Mouse (Mus musculus) kidney, adult 2 months (tissue): Measurements from ENCODE around the gene Dupd1. TPM values are rescaled to one million over a fixed set of nuclear protein-coding genes. Genes with fewer than 3 reads are reported as not detected.

Experiments used
- DNase-seq: peaks from one replicate; pipeline ENCODE4 v3.0.0; 2021
- H3K27ac ChIP-seq: fragments of 200-500 bp; 2 replicates; pipeline ENCODE4 v1.5.1; 2012; ENCODE audit warnings: low read depth, low read length, control low read depth, inconsistent platforms; ENCODE audit not compliant: insufficient read depth
- H3K27me3 ChIP-seq: fragments of 200-500 bp; replicated peaks from 2 replicates; pipeline ENCODE4 v1.6.1; 2012; ENCODE audit warnings: mild to moderate bottlenecking, moderate library complexity, low read length, inconsistent platforms; ENCODE audit not compliant: control insufficient read depth, insufficient read depth
- H3K36me3 ChIP-seq: fragments of 200-500 bp; 2 replicates; pipeline ENCODE4 v1.6.1; 2012; ENCODE audit warnings: mild to moderate bottlenecking, moderate library complexity, low read length, inconsistent platforms; ENCODE audit not compliant: control insufficient read depth, insufficient read depth
- H3K4me1 ChIP-seq: fragments of 200-500 bp; 2 replicates; pipeline ENCODE4 v1.6.1; 2011; ENCODE audit warnings: low read length; ENCODE audit not compliant: control insufficient read depth, insufficient read depth
- H3K4me3 ChIP-seq: fragments of 200-500 bp; 2 replicates; pipeline ENCODE4 v1.5.1; 2011; ENCODE audit warnings: mild to moderate bottlenecking, low read depth, low read length, control low read depth; ENCODE audit not compliant: insufficient read depth
- CTCF ChIP-seq: fragments of 200-500 bp; conservative IDR thresholded peaks from 2 replicates; pipeline ENCODE4 v1.5.1; 2011; ENCODE audit warnings: low read depth, mild to moderate bottlenecking, control low read depth, low read length, moderate library complexity, mixed read lengths; ENCODE audit not compliant: insufficient read depth, insufficient read length
- POLR2A ChIP-seq: fragments of 200-500 bp; IDR thresholded peaks from one replicate; pipeline ENCODE4 v1.6.1; 2011; ENCODE audit warnings: low read depth, low read length, control low read depth
- WGBS: fragments of 180-500 bp; shearing (Covaris S2); methylation state at CpG from one replicate; pipeline ENCODE4 v1.1.7; 2018; 5-methylcytosine and 5-hydroxymethylcytosine counted together
- polyA plus RNA-seq: library from polyadenylated mRNA; depleted of rRNA; stranded (reverse); fragments of >200 nt; gene quantifications from 2 replicates; pipeline ENCODE4 v1.2.3, GENCODE M21; 2012

Dupd1 gene
- polyA plus RNA-seq, 1 experiment, result 0.52 TPM

GRCm38 (mm10) chr14:21686376-21687279 is 27.7 kb downstream of the Dupd1 start:
- Histone ChIP-seq H3K4me1 (no peaks in the 10 kb centered on the region; the same call in 1 of the 2 replicates), H3K27ac (no peak overlapping the region), H3K36me3 (no peaks in the 10 kb centered on the region), H3K27me3 (no peaks in the 10 kb centered on the region), H3K4me3 (no peak overlapping the region)
- TF ChIP-seq CTCF (no peak), POLR2A (no peak)
- no peak for DNase-seq
- 23% methylated on average over 49 of the region's 49 CpGs for WGBS

GRCm38 (mm10) chr14:21685411-21686146 is 28.8 kb downstream of the Dupd1 start:
- WGBS, result 93% methylated on average over 10 of the region's 10 CpGs
- Histone ChIP-seq H3K36me3 (no peaks in the 10 kb centered on the region), H3K4me3 (no peak overlapping the region), H3K4me1 (no peaks in the 10 kb centered on the region; the same call in 1 of the 2 replicates), H3K27me3 (no peaks in the 10 kb centered on the region), H3K27ac (no peak overlapping the region)
- no peak for DNase-seq
- TF ChIP-seq POLR2A (no peak), CTCF (no peak)

- DNase-seq, result no peak
- no peaks in the 10 kb centered on the region for H3K36me3 ChIP-seq
- TF ChIP-seq CTCF, result no peak
- no peak for TF ChIP-seq POLR2A
- H3K27ac ChIP-seq, result no peak overlapping the region
- H3K4me1 ChIP-seq, result no peaks in the 10 kb centered on the region; the same call in 1 of the 2 replicates
- no peaks in the 10 kb centered on the region for H3K27me3 ChIP-seq
- 92% methylated on average over 4 of the region's 4 CpGs for WGBS
- H3K4me3 ChIP-seq, result no peak overlapping the region
Observed at GRCm38 (mm10) chr14:21683834-21684233, 30.5 kb downstream of the Dupd1 start.

- DNase-seq, result peak; percentile 86
- no peaks in the 10 kb centered on the region for H3K27me3 ChIP-seq
- no peaks in the 10 kb centered on the region; the same call in 1 of the 2 replicates for H3K4me1 ChIP-seq
- no peak overlapping the region for H3K27ac ChIP-seq
- no peaks in the 10 kb centered on the region for H3K36me3 ChIP-seq
- WGBS, result 8% methylated on average over 9 of the region's 9 CpGs
- H3K4me3 ChIP-seq, result no peak overlapping the region
- TF ChIP-seq POLR2A, result no peak
- TF ChIP-seq CTCF, result no peak
Observed at GRCm38 (mm10) chr14:21682681-21683129, 31.7 kb downstream of the Dupd1 start.

GRCm38 (mm10) chr14:21679631-21680201 is 34.7 kb downstream of the Dupd1 start:
- H3K36me3 ChIP-seq, result no peaks in the 10 kb centered on the region
- no peak overlapping the region for H3K27ac ChIP-seq
- WGBS, result 53% methylated on average over 8 of the region's 8 CpGs
- TF ChIP-seq CTCF (no peak), POLR2A (no peak)
- no peak for DNase-seq
- H3K4me1 ChIP-seq, result no peaks in the 10 kb centered on the region; the same call in 1 of the 2 replicates
- no peaks in the 10 kb centered on the region for H3K27me3 ChIP-seq
- H3K4me3 ChIP-seq, result no peak overlapping the region

GRCm38 (mm10) chr14:21678509-21679285 is 35.7 kb downstream of the Dupd1 start:
- peak; percentile 59 for DNase-seq
- Histone ChIP-seq H3K27me3 (no peaks in the 10 kb centered on the region), H3K36me3 (no peaks in the 10 kb centered on the region), H3K27ac (no peak overlapping the region), H3K4me3 (no peak overlapping the region), H3K4me1 (no peaks in the 10 kb centered on the region; the same call in 1 of the 2 replicates)
- WGBS, result 44% methylated on average over 7 of the region's 7 CpGs
- TF ChIP-seq POLR2A (no peak), CTCF (peak; percentile 74)
